Mouse (Mus musculus) CH12.LX (cell line): ENCODE results near the gene Nelfb.

ENCODE experiments used
- CTCF ChIP-seq, 2 experiments: IDR thresholded peaks in 1 of 2; conservative IDR thresholded peaks in 1 of 2; 2 replicates each; pipeline ENCODE4 v1.5.1; 2011 to 2012; ENCODE audit warnings: low read depth in 2 of 2, low read length in 2 of 2, improper control_type of control experiment in 1 of 2, inconsistent platforms in 1 of 2, mild to moderate bottlenecking in 1 of 2, moderate library complexity in 1 of 2
- EP300 ChIP-seq: IDR thresholded peaks from 2 replicates; pipeline ENCODE4 v1.6.1; 2011; ENCODE audit warnings: low read length, improper control_type of control experiment
- MAZ ChIP-seq: IDR thresholded peaks from 2 replicates; pipeline ENCODE4 v1.6.1; 2012; ENCODE audit warnings: low read depth, mild to moderate bottlenecking, inconsistent platforms, low read length, improper control_type of control experiment, moderate library complexity
- POLR2A ChIP-seq: IDR thresholded peaks from 2 replicates; pipeline ENCODE4 v1.6.1; 2011; ENCODE audit warnings: low read depth, mild to moderate bottlenecking, improper control_type of control experiment, low read length
- RCOR1 ChIP-seq: conservative IDR thresholded peaks from 2 replicates; pipeline ENCODE4 v1.6.1; 2012; ENCODE audit warnings: low read depth, mild to moderate bottlenecking, inconsistent platforms, low read length, improper control_type of control experiment

DNA sequence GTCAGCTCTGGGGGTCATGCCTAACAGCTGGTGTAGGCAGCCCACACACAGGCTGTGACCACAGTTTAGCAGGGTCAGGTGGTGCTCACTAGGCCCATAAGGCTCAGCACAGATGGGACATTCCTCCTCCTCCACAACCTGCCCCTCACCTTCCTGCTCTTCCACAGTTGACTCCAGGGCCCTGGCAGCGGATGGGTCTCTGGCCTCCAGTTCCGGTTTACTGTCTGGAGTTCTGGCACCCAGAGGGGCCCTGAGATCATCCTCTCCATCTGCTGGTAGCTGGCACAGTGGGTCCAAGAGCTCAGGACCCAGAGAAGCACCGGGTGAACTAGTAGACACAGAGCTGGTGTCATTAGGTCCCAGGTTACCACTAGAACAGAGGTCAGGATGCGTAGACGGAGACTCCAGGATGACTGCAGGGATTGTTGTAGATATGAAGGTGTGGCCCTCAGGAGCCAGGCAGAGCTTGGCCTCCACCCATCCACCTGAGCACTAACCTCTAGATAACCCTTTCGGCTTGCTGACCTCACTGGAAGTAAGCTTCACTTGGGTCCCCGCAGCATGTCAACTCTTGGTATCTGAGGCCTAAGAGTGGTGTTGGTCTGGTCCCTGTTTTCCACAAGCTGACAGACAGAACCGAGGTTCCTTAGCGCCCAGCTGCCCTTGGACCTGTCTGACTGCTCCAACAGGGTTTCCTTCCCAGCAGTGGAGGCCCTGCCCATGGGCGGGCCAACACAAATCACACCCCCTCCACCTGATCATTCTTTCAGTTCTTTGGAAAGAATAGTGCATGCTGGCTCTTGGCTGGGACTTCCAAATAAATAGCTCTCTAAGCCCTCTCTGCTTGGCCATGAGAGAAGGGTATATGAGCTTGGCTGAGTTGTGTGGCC, 35.1 kb upstream of the Nelfb start, which contains the start of gene AL732309.1:
- TF ChIP-seq CTCF (conservative IDR thresholded peaks at IDR 0.05 in 1 of 2, IDR thresholded peaks at IDR 0.05 in 1 of 2; ENCODE audit: low read depth in 2 of 2, low read length in 2 of 2) = no peak
- TF ChIP-seq POLR2A = no peak
- no peak for TF ChIP-seq RCOR1
- TF ChIP-seq EP300 = no peak
- TF ChIP-seq MAZ = no peak
